Mouse (Mus musculus) stomach, postnatal 0 days (tissue): ENCODE data around the gene Cux1.

Source experiments
- CTCF ChIP-seq: IDR thresholded peaks from 2 replicates; pipeline ENCODE4 v1.5.1; 2016; ENCODE audit warnings: antibody characterized with exemption, low read depth, mild to moderate bottlenecking, moderate library complexity
- EP300 ChIP-seq: optimal IDR thresholded peaks from 2 replicates; pipeline ENCODE3; 2016; ENCODE audit warnings: antibody characterized with exemption

DNA sequence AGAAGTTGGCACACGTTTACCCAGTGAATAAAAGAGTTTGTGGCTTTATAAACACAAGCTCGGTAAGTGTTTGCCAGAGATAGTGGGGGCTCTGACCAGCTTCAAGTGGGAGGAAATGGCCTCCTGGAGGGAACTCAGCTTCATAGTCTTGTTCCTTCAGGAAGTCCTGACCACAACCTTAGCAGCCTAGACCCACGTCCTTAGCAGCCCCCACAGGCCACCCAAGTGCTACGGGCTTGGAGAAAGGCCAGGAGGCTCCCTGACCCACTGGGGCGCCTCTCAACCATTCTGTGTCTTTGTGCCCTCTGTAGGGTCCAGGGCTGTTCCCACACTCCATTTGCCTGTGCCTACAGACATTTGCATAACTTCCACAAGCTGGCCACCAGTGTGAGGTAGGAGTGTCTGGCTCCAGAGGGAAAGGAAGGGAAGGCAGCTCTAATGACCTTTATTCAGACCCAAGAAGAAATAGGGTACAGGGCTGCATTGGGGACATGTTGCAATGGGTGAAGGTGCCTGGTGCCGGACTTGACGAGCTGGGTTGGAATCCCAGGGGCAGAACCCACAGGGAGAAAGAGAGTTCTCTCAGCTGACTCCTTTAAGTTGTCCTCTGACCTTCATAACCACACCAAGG, 340.9 kb downstream of the Cux1 start:
- TF ChIP-seq CTCF (no peak), EP300 (no peak)
